In the genomic region with DNA sequence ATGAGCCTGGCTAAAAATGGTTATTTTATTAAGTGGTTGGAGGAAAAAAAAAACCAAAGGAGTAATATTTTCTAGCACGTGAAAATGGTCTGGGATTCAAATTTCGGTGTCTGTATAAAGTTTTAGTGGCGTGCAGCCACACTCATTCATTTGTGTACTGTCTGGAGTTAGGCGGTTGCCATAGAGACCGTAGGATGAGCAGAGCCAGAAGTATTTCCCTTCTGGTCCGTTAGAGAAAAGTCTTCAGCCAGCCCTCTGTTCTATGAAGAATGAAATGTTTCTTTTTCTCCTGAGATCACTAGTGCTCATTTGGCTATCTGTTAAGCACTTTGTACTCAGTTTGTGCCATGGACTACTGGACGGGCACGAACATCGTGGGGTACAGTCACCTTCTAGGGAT, we compare ENCODE assay signal across 11 mouse cellular contexts. TPM values are rescaled to one million over a fixed set of nuclear protein-coding genes. Genes with fewer than 3 reads are reported as not detected.
DNase-seq lines count a peak whose midpoint lies in the region; ATAC-seq lines count a peak whose summit lies in the region.
"Had no signal": no experiment of that assay in that cellular context is flagged by ENCODE, and none has a peak within 500 bp of the region (broad histone marks: within the 10 kb centered on the region; RNA-seq: fewer than 3 reads in every experiment).

No protein-coding gene starts in this region.

- H3K4me1 ChIP-seq in liver, embryonic 12.5 days = peaks cover 33% of the 10 kb centered on the region
- peaks cover 15% of the 10 kb centered on the region for H3K4me1 ChIP-seq in liver, embryonic 11.5 days (replicated peaks; ENCODE audit: control insufficient read depth, insufficient read depth, low read length)
- H3K4me1 ChIP-seq: hindbrain, embryonic 12.5 days had no signal

- DNase-seq in frontal cortex, postnatal 36 days (ENCODE audit: low spot score in 2 of 2) = peak; percentile 14 to 52
- no peak for DNase-seq in frontal cortex, postnatal 10 days (ENCODE audit: low spot score in 2 of 2)
- DNase-seq in liver, embryonic 11.5 days (ENCODE audit: low spot score) = no peak
- DNase-seq in fibroblast of lung, adult 2 months (ENCODE audit: low read depth) = peak; percentile 84
- DNase-seq in right cerebral cortex, adult 2 months (ENCODE audit: low spot score in 2 of 2) = peak; percentile 27 to 42
- no peak for DNase-seq in thymus, postnatal 10 days (ENCODE audit: low spot score in 2 of 2)
- DNase-seq in cerebellum, adult 11-12 months = no peak
- DNase-seq: adrenal gland, postnatal 10 days had no signal

- no peak overlapping the region for H3K4me3 ChIP-seq in liver, embryonic 12.5 days
- H3K4me3 ChIP-seq in liver, embryonic 11.5 days (ENCODE audit: low read depth, low read length) = no peak overlapping the region
- H3K4me3 ChIP-seq: embryonic facial prominence, embryonic 15.5 days; hindbrain, embryonic 12.5 days had no signal

- 73% methylated on average over 9 of the region's 9 CpGs for WGBS in liver, embryonic 12.5 days (ENCODE audit: insufficient replicate concordance)
- WGBS in liver, embryonic 11.5 days = 73% methylated on average over 9 of the region's 9 CpGs

- no peak overlapping the region for H3K9ac ChIP-seq in liver, embryonic 12.5 days
- H3K9ac ChIP-seq in liver, embryonic 11.5 days (ENCODE audit: low read depth, low read length) = no peak overlapping the region
- H3K9ac ChIP-seq: embryonic facial prominence, embryonic 15.5 days; hindbrain, embryonic 12.5 days had no signal

- H3K27me3 ChIP-seq in liver, embryonic 12.5 days (replicated peaks) = peaks cover 20% of the 10 kb centered on the region
- no peaks in the 10 kb centered on the region for H3K27me3 ChIP-seq in liver, embryonic 11.5 days (replicated peaks; ENCODE audit: control insufficient read depth, insufficient read depth, low read length)
- H3K27me3 ChIP-seq: embryonic facial prominence, embryonic 15.5 days had no signal

- H3K9me3 ChIP-seq in liver, embryonic 12.5 days (replicated peaks) = no peaks in the 10 kb centered on the region
- H3K9me3 ChIP-seq in liver, embryonic 11.5 days (ENCODE audit: control insufficient read depth, low read length) = no peaks in the 10 kb centered on the region
- H3K9me3 ChIP-seq: embryonic facial prominence, embryonic 15.5 days; hindbrain, embryonic 12.5 days had no signal

- 0 out of 2 replicates have a peak overlapping the region, but pooled peaks have one; percentile 53 for H3K27ac ChIP-seq in liver, embryonic 12.5 days
- no peak overlapping the region for H3K27ac ChIP-seq in liver, embryonic 11.5 days (ENCODE audit: low read depth, low read length)
- H3K27ac ChIP-seq: embryonic facial prominence, embryonic 15.5 days; hindbrain, embryonic 12.5 days had no signal

- no peak for ATAC-seq in liver, embryonic 12.5 days
- no peak for ATAC-seq in liver, embryonic 11.5 days (replicated peaks; ENCODE audit: low FRiP score)

- no peak overlapping the region for H3K4me2 ChIP-seq in liver, embryonic 12.5 days
- H3K4me2 ChIP-seq in liver, embryonic 11.5 days = no peak overlapping the region
- H3K4me2 ChIP-seq: embryonic facial prominence, embryonic 15.5 days; hindbrain, embryonic 12.5 days had no signal

- no peaks in the 10 kb centered on the region for H3K36me3 ChIP-seq in liver, embryonic 12.5 days
- H3K36me3 ChIP-seq in liver, embryonic 11.5 days (ENCODE audit: control insufficient read depth, insufficient read depth, low read length) = no peaks in the 10 kb centered on the region
- H3K36me3 ChIP-seq: embryonic facial prominence, embryonic 15.5 days; hindbrain, embryonic 12.5 days had no signal

RNA-seq across cellular contexts. Expression of gene Jph2, which starts 48.4 kb away (rescaled TPM):
- polyA plus RNA-seq in liver, embryonic 12.5 days (2016; fragmentation: Nextera tagmentation; extraction: Ambion mirVana) = 0.12 and 0.16 TPM in 2 replicates
- 0.19 and 0.26 TPM in 2 replicates for polyA plus RNA-seq in liver, embryonic 11.5 days (2014; fragmentation: Nextera tagmentation; extraction: Ambion mirVana)

Comparison
In these comparisons a context has a peak if more than half of its experiments do, and no peak if none do; other contexts are left out.
1. DNase-seq: peak in frontal cortex, postnatal 36 days (2 of 2), fibroblast of lung, adult 2 months (single experiment) and right cerebral cortex, adult 2 months (2 of 2); none in frontal cortex, postnatal 10 days (0 of 2), liver, embryonic 11.5 days (single experiment), thymus, postnatal 10 days (0 of 2) and cerebellum, adult 11-12 months (single experiment).